Mouse (Mus musculus) spleen, adult 2 months (tissue): ENCODE measurements around the gene G0s2.

Experiments used
- CTCF ChIP-seq: fragments of 200-500 bp; IDR thresholded peaks from 2 replicates; pipeline ENCODE4 v1.5.1; 2011; ENCODE audit warnings: mild to moderate bottlenecking, inconsistent platforms; ENCODE audit not compliant: insufficient read depth, insufficient read length, insufficient replicate concordance; ENCODE audit errors: extremely low read depth
- POLR2A ChIP-seq: fragments of 200-500 bp; IDR thresholded peaks from 2 replicates; pipeline ENCODE4 v1.6.1; 2011; ENCODE audit warnings: low read depth, low read length, inconsistent platforms

GRCm38 (mm10) chr1:193263026-193263907 lies 9.8 kb downstream of the G0s2 start:
- TF ChIP-seq CTCF (no peak), POLR2A (no peak)
